Comparison of ENCODE assay signal across 8 mouse cellular contexts in the genomic region with DNA sequence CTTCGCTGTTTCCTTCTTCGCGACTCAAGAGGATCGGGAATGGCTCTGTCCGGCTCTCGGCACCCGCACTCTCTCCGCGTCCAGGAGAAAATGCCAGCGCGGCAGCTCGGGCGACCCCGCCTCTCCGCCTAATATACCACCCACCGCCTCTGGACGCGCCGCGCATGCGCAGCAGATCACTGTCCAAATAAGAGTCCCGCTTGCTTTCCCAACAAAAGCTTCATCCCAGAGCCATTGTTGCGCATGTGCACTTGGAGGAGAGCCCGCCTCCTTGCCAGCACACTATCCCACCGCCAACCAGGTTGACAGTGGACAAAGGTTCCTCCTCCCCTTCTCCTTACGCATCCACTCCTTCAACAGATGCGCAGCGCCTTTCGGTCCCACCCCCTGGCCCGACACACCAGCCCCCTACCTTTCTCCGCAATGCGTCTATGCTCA. TPM values are rescaled to one million over a fixed set of nuclear protein-coding genes. Genes with fewer than 3 reads are reported as not detected.
A peak's percentile ranks its signal among the peaks of the same experiment; 100 is the strongest.
DNase-seq lines count a peak whose midpoint lies in the region; ATAC-seq and TF ChIP-seq lines count a peak whose summit lies in the region.

A gene (minus strand): TSS at position 226 of the 438 bp plus-strand sequence.

- peak within 1 kb of the TSS; percentile 66 for H3K4me2 ChIP-seq in heart, embryonic 12.5 days
- peak within 1 kb of the TSS; percentile 57 for H3K4me2 ChIP-seq in kidney, postnatal 0 days (ENCODE audit: low read length)

- H3K4me1 ChIP-seq in heart, embryonic 12.5 days (replicated peaks), result peaks cover 8% of the 10 kb centered on the region
- H3K4me1 ChIP-seq in kidney, postnatal 0 days (replicated peaks; ENCODE audit: insufficient read depth, low read length), result no peaks in the 10 kb centered on the region; the same call in 1 of the 2 replicates
- no peaks in the 10 kb centered on the region for H3K4me1 ChIP-seq in liver, adult 2 months (ENCODE audit: control insufficient read depth, insufficient read depth, low read length)

- peak; percentile 90 for ATAC-seq in heart, embryonic 12.5 days (ENCODE audit: insufficient number of reproducible peaks, low FRiP score)
- ATAC-seq in kidney, postnatal 0 days (replicated peaks; ENCODE audit: low FRiP score, low read depth), result peak; percentile 93

- H3K27me3 ChIP-seq in heart, embryonic 12.5 days (replicated peaks), result peaks cover 8% of the 10 kb centered on the region
- H3K27me3 ChIP-seq in kidney, postnatal 0 days (ENCODE audit: insufficient read depth, low read length), result no peaks in the 10 kb centered on the region
- H3K27me3 ChIP-seq in liver, adult 2 months (ENCODE audit: control insufficient read depth, insufficient read depth, low read length), result no peaks in the 10 kb centered on the region

- H3K79me2 ChIP-seq in liver, adult 2 months (ENCODE audit: control insufficient read depth, insufficient read depth, low read length), result no peaks in the 10 kb centered on the region

- peak; percentile 74 for TF ChIP-seq POLR2A in liver, adult 2 months (IDR thresholded peaks at IDR 0.05; ENCODE audit: extremely low read depth, insufficient read depth, low read length)

- H3K9me3 ChIP-seq in heart, embryonic 12.5 days (replicated peaks), result no peaks in the 10 kb centered on the region
- no peaks in the 10 kb centered on the region for H3K9me3 ChIP-seq in kidney, postnatal 0 days (replicated peaks; ENCODE audit: low read length)

- peaks cover 33% of the 10 kb centered on the region for H3K36me3 ChIP-seq in heart, embryonic 12.5 days
- H3K36me3 ChIP-seq in kidney, postnatal 0 days (ENCODE audit: insufficient read depth, low read length), result peaks cover 7% of the 10 kb centered on the region; the same call in 1 of the 2 replicates
- H3K36me3 ChIP-seq in liver, adult 2 months (ENCODE audit: control insufficient read depth, insufficient read depth, low read length), result peaks cover 17% of the 10 kb centered on the region

- peak; percentile 50 for DNase-seq in CD4-positive helper T cell, adult 2 months (ENCODE audit: low read depth, low spot score)
- DNase-seq in brain, adult 2 months (ENCODE audit: low read depth, low spot score), result peak; percentile 99
- peak; percentile 50 for DNase-seq in fat pad, adult 2 months (ENCODE audit: extremely low read depth, low read depth, low spot score)
- DNase-seq in kidney, postnatal 0 days (ENCODE audit: low spot score), result peak; percentile 95
- peak; percentile 90 for DNase-seq in liver, adult 2 months (ENCODE audit: extremely low read depth, low read depth, low spot score)
- DNase-seq in naive thymus-derived CD4-positive, alpha-beta T cell, adult 2 months (ENCODE audit: low read depth), result peak; percentile 48
- DNase-seq in telencephalon, adult 2 months (ENCODE audit: low read depth, low spot score), result peak; percentile 96

- peak within 1 kb of the TSS; percentile 90 for H3K9ac ChIP-seq in heart, embryonic 12.5 days
- peak within 1 kb of the TSS; percentile 68 for H3K9ac ChIP-seq in kidney, postnatal 0 days (ENCODE audit: low read depth, low read length)
- peak within 1 kb of the TSS; percentile 68 for H3K9ac ChIP-seq in liver, adult 2 months (ENCODE audit: low read depth, low read length)

- peak within 1 kb of the TSS; percentile 93 for H3K27ac ChIP-seq in heart, embryonic 12.5 days (ENCODE audit: poor library complexity, severe bottlenecking)
- H3K27ac ChIP-seq in kidney, postnatal 0 days, result peak within 1 kb of the TSS; percentile 75
- H3K27ac ChIP-seq in liver, adult 2 months (replicated peaks; ENCODE audit: insufficient read depth, low read depth, low read length), result peak within 1 kb of the TSS; percentile 50

- 15% methylated on average over 32 of the region's 32 CpGs for WGBS in heart, embryonic 12.5 days
- 24% methylated on average over 31 of the region's 32 CpGs for WGBS in kidney, postnatal 0 days
- 0% methylated on average over 28 of the region's 32 CpGs for WGBS in liver, adult 2 months

- peak within 1 kb of the TSS; percentile 82 for H3K4me3 ChIP-seq in heart, embryonic 12.5 days
- H3K4me3 ChIP-seq in kidney, postnatal 0 days (replicated peaks; ENCODE audit: low read depth, low read length), result peak within 1 kb of the TSS; percentile 68
- H3K4me3 ChIP-seq in liver, adult 2 months (ENCODE audit: insufficient read depth, low read depth, low read length), result peak within 1 kb of the TSS; percentile 86

- TF ChIP-seq CTCF in kidney, postnatal 0 days (IDR thresholded peaks at IDR 0.05; ENCODE audit: low read depth), result no peak
- TF ChIP-seq CTCF in liver, adult 2 months (IDR thresholded peaks at IDR 0.05; ENCODE audit: low read depth, low read length), result no peak

RNA-seq across cellular contexts. Expression of the gene that starts here (rescaled TPM):
- 534 and 538 TPM in 2 replicates for polyA plus RNA-seq in heart, embryonic 12.5 days (2016; fragmentation: Nextera tagmentation; extraction: Ambion mirVana)
- polyA plus RNA-seq in kidney, postnatal 0 days (2015; fragmentation: Nextera tagmentation; extraction: Ambion mirVana), result 364 and 400 TPM in 2 replicates
- total RNA-seq in liver, adult 2 months (2014; rRNA removed), result 51.4 and 63.2 TPM in 2 replicates
- polyA plus RNA-seq in liver, adult 2 months (2012; rRNA removed), result 55.0 and 78.9 TPM in 2 replicates

Comparison
In these comparisons a context has a peak if more than half of its experiments do, and no peak if none do; other contexts are left out.
1. Peak in every context shown above with its lines: DNase-seq, ATAC-seq, H3K4me3 ChIP-seq and H3K27ac ChIP-seq.
2. DNase-seq: peak in every context shown above with its lines; median percentile 99 in brain, adult 2 months; 96 in telencephalon, adult 2 months; 95 in kidney, postnatal 0 days; 90 in liver, adult 2 months; 50 in CD4-positive helper T cell, adult 2 months; 50 in fat pad, adult 2 months; 48 in naive thymus-derived CD4-positive, alpha-beta T cell, adult 2 months.